Mouse (Mus musculus): ENCODE measurements around the gene Actrt1.

Actrt1 gene

GRCm38 (mm10) chrX:46328707-46329106 is at the start of gene Actrt1:
Gene Actrt1, plus strand, starts transcription at chrX:46329007.
- in situ Hi-C loops (cut with MboI, MseI), result no loop called here

GRCm38 (mm10) chrX:46331463-46332115 is 2.8 kb downstream of the Actrt1 start:
- in situ Hi-C loops (cut with MboI, MseI), result no loop called here

Measured in T-helper 17 cell (primary cell).